Mouse (Mus musculus) hindbrain, embryonic 10.5 days (tissue): ENCODE data around the gene Faf2. TPM values are rescaled to one million over a fixed set of nuclear protein-coding genes. Genes with fewer than 3 reads are reported as not detected.
"Not testable (repeated sequence)": the region's sequence is repeated elsewhere in the genome, so short reads cannot be mapped to it uniquely, and the experiment has no call there.

ENCODE experiments used
- DNase-seq: peaks from one replicate; pipeline ENCODE4 v3.0.0-alpha.2; 2017; ENCODE audit warnings: low spot score
- H3K27ac ChIP-seq: fragments of 300-500 bp; sonication (generic); 2 replicates; pipeline ENCODE4 v1.5.1; 2016; ENCODE audit warnings: mild to moderate bottlenecking, moderate library complexity
- H3K27me3 ChIP-seq: fragments of 300-500 bp; sonication (generic); 2 replicates; pipeline ENCODE4 v1.6.1; 2016; ENCODE audit warnings: mild to moderate bottlenecking; ENCODE audit not compliant: poor library complexity, insufficient read depth, severe bottlenecking
- H3K36me3 ChIP-seq: fragments of 300-500 bp; sonication (generic); 2 replicates; pipeline ENCODE4 v1.6.1; 2016; ENCODE audit warnings: mild to moderate bottlenecking, moderate library complexity
- H3K4me1 ChIP-seq: fragments of 300-500 bp; sonication (generic); replicated peaks from 2 replicates; pipeline ENCODE4 v1.6.1; 2016; ENCODE audit warnings: mild to moderate bottlenecking
- H3K4me3 ChIP-seq: fragments of 300-500 bp; sonication (generic); 2 replicates; pipeline ENCODE4 v1.5.1; 2016; ENCODE audit warnings: mild to moderate bottlenecking, moderate library complexity
- H3K9me3 ChIP-seq: fragments of 300-500 bp; sonication (generic); 2 replicates; pipeline ENCODE4 v1.6.1; 2016; ENCODE audit warnings: mild to moderate bottlenecking, moderate library complexity
- WGBS: fragments of 180-500 bp; shearing (Covaris S2); methylation state at CpG from one replicate; pipeline ENCODE4 v1.1.7; 2016; 5-methylcytosine and 5-hydroxymethylcytosine counted together
- polyA plus RNA-seq: library from polyadenylated mRNA; unstranded; fragments of >200 nt; fragmentation: Nextera tagmentation; extraction: Ambion mirVana; gene quantifications from 2 replicates; pipeline ENCODE4 v1.2.1, GENCODE M21; 2016

Gene Faf2
- polyA plus RNA-seq, 1 experiment from 2014 or later: 86.3 TPM

DNA sequence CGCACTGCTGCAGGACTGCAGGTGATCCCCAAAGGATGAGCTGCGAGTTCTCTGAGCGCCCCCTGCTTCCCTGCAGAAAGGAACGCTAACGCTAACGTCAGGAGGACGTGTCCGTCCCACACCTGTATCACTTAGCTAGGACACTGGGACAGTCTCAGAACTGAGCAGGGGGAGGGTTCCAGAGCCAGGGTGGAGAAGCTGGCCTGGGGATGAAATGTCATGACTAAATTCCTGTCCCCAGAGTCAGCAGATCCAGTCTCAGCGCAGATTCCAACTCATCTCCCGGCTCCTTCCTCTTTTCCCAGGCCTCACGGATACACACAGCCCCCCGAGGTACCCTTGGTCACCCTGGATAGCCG, 11.0 kb upstream of the Faf2 start:
- H3K27ac ChIP-seq: peak overlapping the region; percentile 87
- peaks cover 29% of the 10 kb centered on the region for H3K4me1 ChIP-seq
- no peaks in the 10 kb centered on the region for H3K36me3 ChIP-seq
- no peak for DNase-seq
- H3K9me3 ChIP-seq: no peaks in the 10 kb centered on the region
- peaks cover 41% of the 10 kb centered on the region for H3K27me3 ChIP-seq
- peak overlapping the region; percentile 76 for H3K4me3 ChIP-seq
- WGBS: 7% methylated on average over 13 of the region's 13 CpGs

DNA sequence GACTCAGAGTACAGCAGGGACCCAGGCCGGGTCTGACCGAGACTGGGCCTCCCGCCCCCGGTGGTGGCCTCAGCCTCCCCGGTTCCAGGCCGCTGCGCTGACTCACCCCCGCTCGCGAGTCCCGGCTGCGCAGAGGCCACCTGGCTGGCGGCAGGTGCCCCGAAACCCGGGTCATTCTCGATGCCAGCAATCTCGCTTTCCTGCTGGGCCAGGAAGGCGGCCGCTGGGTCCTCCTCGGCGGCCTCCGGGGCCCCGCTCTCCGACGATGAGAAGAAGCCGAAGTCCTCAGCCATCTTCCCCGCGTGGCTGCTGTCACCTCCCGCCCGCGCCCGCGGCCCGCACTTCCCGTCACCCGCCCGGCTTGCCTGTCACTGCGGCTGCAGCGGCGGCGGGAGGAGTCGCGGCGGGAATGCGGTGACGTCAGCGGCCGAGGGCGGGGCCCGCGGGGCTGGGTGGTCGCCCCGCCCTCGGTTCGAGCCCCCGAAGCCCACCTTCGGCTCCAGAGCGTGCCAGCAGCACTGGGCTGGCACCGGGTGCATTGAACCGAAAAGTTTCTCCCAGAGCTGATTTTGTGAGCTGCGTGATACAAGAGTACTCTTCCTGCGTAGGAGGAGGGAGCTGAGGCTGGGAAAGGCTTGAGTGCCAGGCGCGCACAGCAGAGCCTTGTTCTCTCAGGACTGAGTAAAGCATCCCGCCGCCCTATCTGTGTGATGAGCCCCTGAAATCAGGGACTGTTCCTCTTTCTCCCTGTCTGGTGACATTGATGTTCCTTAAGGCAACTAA, 10.4 kb upstream of the Faf2 start, which contains the start of gene Cltb:
Cltb (minus strand) TSS at position 373 of the 783 bp plus-strand sequence.
- Histone ChIP-seq H3K4me3 (peak within 1 kb of the TSS; percentile 76), H3K27me3 (peaks cover 38% of the 10 kb centered on the region), H3K9me3 (no peaks in the 10 kb centered on the region), H3K36me3 (no peaks in the 10 kb centered on the region), H3K27ac (peak within 1 kb of the TSS; percentile 87), H3K4me1 (peaks cover 29% of the 10 kb centered on the region)
- WGBS: under 1% methylated on average over 66 of the region's 66 CpGs
- DNase-seq: peak; percentile 85

DNA sequence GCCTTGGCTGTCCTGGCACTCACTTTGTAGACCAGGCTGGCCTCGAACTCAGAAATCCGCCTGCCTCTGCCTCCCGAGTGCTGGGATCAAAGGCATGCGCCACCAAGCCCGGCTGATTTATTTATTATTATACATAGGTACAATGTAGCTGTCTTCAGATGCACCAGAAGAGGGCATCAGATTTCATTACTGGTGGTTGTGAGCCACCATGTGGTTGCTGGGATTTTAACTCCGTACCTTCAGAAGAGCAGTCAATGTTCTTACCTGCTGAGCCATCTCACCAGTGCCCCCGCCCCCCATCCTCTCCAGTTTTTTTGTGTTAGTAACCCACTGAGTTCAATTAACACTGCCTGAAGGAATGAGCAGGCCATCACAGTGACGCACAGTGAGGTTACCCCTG, 8.4 kb upstream of the Faf2 start:
- Histone ChIP-seq H3K27me3 (peaks cover 31% of the 10 kb centered on the region), H3K4me1 (peaks cover 29% of the 10 kb centered on the region)
- not testable (repeated sequence) for H3K36me3 ChIP-seq, DNase-seq, H3K4me3 ChIP-seq, H3K27ac ChIP-seq, H3K9me3 ChIP-seq
- 89% methylated on average over 8 of the region's 8 CpGs for WGBS

DNA sequence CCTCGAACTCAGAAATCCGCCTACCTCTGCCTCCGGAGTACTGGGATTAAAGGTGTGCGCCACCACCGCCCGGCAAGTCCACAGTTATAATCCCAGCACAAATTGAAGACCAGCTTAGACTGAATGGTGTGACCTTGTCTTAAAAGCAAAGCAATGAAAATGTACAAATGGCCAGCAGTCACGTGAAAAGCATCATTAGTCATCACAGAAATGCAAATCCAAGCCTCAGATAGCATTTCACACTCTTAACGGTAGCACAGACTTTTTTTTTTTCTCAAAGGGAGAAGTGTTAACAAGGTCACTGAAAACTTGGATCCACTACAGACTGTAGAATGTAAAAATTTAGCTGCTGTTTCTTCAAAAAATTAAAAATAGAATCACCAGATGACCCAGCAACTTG, 5.3 kb upstream of the Faf2 start:
- Histone ChIP-seq H3K4me3 (no peak overlapping the region), H3K9me3 (no peaks in the 10 kb centered on the region), H3K27me3 (peaks cover 1% of the 10 kb centered on the region; the same call in 1 of the 2 replicates), H3K36me3 (no peaks in the 10 kb centered on the region), H3K4me1 (peaks cover 5% of the 10 kb centered on the region), H3K27ac (no peak overlapping the region)
- no peak for DNase-seq
- 86% methylated on average over 8 of the region's 8 CpGs for WGBS

DNA sequence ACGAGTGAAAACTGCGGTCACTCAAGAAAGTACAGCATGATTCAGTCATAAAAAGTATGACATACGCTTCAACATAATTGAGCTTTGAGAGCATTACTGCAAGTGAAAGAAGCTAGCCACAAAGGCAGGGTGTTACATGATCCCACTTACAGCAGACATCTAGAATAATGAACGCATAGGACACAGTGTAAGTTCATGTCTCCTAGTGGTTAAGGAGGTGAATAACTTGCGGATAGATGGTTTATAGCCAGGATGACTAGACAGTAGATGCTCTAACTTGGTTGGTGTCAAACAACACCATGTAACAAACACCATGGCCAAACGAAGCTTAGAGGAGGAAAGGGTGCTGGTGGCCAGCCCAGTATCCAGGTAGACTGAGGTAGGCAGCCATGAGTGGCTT, 4.6 kb upstream of the Faf2 start:
- 71% methylated on average over 6 of the region's 6 CpGs for WGBS
- Histone ChIP-seq H3K36me3 (no peaks in the 10 kb centered on the region), H3K27ac (no peak overlapping the region), H3K9me3 (no peaks in the 10 kb centered on the region), H3K4me3 (no peak overlapping the region), H3K4me1 (no peaks in the 10 kb centered on the region), H3K27me3 (no peaks in the 10 kb centered on the region)
- no peak for DNase-seq

DNA sequence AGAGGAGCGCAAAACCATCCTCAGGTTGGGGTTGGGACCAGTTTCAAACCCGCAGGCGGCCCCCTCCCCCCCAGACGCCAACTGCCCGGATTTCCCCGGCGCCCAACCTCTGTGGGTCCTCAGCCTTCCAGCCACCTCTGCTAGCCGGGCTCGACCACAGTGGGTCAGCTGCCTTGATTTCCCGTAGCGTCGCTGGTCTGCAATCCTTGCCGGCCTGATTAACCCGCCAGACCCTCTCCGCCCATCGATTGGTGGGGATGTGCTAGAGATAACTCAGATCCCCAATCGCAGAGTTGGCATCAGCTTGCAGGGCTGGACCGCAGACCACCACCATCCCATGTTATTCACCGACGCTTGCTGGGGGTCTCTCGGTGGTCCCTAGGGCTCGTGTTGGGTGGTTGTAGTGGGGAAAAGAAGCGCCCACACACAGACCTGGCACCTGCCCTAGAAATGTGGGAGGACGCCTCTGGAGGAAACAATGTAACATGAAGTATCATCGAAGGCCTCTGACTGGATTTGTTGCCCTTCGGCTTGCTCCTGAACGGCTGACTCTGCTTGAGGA, 457 bp downstream of the Faf2 start:
- H3K4me3 ChIP-seq: peak overlapping the region; percentile 84
- H3K36me3 ChIP-seq: peaks cover 24% of the 10 kb centered on the region
- H3K27ac ChIP-seq: peak overlapping the region; percentile 98
- no peaks in the 10 kb centered on the region for H3K9me3 ChIP-seq
- peaks cover 23% of the 10 kb centered on the region for H3K4me1 ChIP-seq
- no peaks in the 10 kb centered on the region for H3K27me3 ChIP-seq
- no peak for DNase-seq
- WGBS: 3% methylated on average over 27 of the region's 27 CpGs

DNA sequence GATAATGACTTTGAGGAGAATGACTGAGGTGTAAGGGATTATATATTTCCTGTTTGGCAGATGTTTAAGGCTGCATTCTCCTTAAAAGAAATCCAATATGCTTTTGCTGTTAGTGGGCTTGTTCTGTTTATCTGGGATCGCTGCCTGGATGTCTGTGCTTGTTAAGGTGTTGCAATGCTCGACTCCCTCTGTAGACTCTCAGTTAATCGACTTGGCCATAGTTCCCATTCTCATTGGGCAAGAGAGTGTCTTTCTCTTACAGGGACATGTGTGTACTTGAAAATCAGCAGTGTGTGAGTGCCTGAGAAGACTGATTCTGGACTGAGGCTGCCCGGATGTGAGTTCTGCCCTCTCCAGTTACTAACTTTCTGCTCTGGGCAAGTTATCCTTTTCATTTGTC, 7.5 kb downstream of the Faf2 start:
- Histone ChIP-seq H3K27me3 (no peaks in the 10 kb centered on the region), H3K27ac (no peak overlapping the region), H3K4me1 (peaks cover 3% of the 10 kb centered on the region; the same call in 1 of the 2 replicates), H3K9me3 (no peaks in the 10 kb centered on the region), H3K36me3 (peaks cover 61% of the 10 kb centered on the region), H3K4me3 (no peak overlapping the region)
- WGBS: 91% methylated on average over 4 of the region's 4 CpGs
- DNase-seq: no peak

DNA sequence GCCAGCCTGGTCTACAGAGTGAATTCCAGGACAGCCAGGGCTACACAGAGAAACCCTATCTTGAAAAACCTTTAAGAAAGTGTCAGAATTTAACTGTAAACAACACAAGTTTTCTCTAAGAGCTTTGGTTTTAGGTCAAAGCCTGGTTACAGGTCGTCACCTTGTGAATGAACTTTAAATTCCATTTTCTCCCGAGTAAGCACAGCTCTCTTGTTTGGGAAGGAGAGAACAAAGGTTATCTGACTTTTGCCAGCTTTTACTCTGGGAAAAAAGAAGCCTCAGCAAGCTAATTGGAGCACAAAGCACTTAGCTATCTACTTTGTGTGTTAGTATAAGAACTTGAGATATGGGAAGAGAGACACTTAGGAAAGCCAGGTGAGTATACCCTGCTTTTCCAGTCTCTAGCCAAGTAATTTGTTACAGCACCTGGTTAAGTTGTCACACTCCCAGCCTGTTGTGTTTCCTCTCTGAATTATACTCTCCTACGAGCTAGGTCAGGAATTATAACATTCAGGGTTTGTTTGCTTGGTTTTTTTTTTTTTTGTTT, 11.2 kb downstream of the Faf2 start:
- Histone ChIP-seq H3K9me3 (no peaks in the 10 kb centered on the region), H3K4me1 (no peaks in the 10 kb centered on the region), H3K27me3 (no peaks in the 10 kb centered on the region), H3K36me3 (peaks cover 67% of the 10 kb centered on the region), H3K27ac (no peak overlapping the region), H3K4me3 (no peak overlapping the region)
- DNase-seq: no peak
- 83% methylated on average over 3 of the region's 3 CpGs for WGBS

DNA sequence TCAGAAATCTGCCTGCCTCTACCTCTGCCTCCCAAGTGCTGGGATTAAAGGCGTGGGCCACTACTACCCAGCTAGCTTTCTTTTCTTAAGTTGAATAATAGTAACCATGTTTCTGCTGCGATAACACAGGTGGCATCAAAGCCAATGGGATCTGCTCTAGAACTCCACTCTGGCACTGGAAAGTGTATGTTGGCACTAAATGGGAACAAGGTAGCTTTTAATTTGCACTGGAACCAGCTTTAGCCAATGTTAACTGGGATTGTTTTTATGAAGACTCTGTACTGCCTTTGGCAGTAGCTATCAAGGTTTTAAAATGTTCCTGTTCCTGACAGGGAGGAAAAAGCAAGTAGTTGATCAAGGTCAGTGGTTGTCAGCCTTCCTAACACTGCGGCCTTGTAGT, 13.4 kb downstream of the Faf2 start:
- H3K36me3 ChIP-seq: peaks cover 80% of the 10 kb centered on the region
- 99% methylated on average over 3 of the region's 3 CpGs for WGBS
- no peak overlapping the region for H3K4me3 ChIP-seq
- no peak for DNase-seq
- no peak overlapping the region for H3K27ac ChIP-seq
- no peaks in the 10 kb centered on the region for H3K27me3 ChIP-seq
- H3K9me3 ChIP-seq: no peaks in the 10 kb centered on the region
- no peaks in the 10 kb centered on the region for H3K4me1 ChIP-seq

DNA sequence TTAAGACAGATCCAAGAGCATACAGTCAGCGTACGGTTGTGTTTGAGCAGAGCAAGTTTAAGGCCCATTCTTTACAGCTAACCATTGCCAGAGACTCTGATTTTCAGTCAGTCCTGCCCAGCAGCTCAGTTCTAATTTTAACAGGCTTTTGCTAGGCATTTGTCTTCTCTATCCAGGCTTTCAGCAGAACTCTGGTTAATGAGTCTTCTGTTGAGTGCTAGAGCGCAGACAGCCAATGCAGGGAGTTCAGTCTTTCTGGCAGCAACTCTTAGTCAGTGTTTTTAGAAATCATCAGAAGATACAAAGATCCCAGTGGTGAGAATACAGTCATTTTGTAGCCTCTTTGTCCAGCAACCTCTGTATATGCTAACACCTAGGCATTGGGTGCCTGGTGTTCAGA, 28.9 kb downstream of the Faf2 start:
- H3K4me1 ChIP-seq: no peaks in the 10 kb centered on the region
- H3K27me3 ChIP-seq: no peaks in the 10 kb centered on the region
- no peak overlapping the region for H3K27ac ChIP-seq
- 95% methylated on average over 3 of the region's 3 CpGs for WGBS
- no peaks in the 10 kb centered on the region for H3K9me3 ChIP-seq
- DNase-seq: no peak
- peaks cover 100% of the 10 kb centered on the region for H3K36me3 ChIP-seq
- H3K4me3 ChIP-seq: no peak overlapping the region

DNA sequence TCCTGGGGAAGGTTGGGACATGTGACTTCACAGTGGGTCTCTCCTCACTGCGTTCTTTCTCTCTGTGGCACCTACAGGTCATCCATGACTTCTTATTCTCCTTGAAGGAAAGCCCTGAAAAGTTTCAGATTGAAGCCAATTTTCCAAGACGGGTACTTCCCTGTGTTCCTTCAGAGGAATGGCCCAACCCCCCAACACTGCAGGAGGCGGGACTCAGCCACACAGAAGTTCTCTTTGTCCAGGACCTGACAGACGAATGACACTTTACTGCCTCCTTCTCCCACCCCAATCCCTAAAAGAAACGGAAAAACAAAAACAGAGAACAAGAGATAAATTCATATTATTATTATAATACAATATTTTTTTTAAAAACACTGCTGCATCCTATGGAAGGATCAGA, 39.3 kb downstream of the Faf2 start:
- no peaks in the 10 kb centered on the region for H3K4me1 ChIP-seq
- H3K36me3 ChIP-seq: peaks cover 96% of the 10 kb centered on the region
- H3K9me3 ChIP-seq: no peaks in the 10 kb centered on the region
- no peaks in the 10 kb centered on the region for H3K27me3 ChIP-seq
- no peak overlapping the region for H3K4me3 ChIP-seq
- no peak overlapping the region for H3K27ac ChIP-seq
- no peak for DNase-seq
- WGBS: 60% methylated on average over 5 of the region's 5 CpGs

DNA sequence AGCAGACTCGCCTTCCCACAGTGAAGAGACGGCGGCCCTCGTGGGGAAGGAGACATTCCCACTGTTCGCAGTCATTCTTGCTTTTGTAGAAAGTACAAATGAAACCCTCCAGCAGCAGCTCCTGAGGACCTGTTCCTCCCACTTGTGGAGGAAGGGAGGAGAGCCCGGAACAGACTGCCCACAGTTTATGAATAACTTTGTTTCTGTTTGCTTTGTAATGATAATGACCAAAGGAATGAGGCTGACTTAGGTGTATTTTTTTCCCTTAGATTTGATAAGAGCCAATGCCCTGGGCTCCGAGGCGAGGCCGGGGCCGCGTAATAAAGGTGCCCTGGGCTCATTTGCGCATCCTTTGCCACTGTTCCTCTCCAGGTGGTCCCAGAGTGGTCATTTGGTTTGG, 39.8 kb downstream of the Faf2 start:
- DNase-seq: no peak
- Histone ChIP-seq H3K9me3 (no peaks in the 10 kb centered on the region), H3K36me3 (peaks cover 96% of the 10 kb centered on the region), H3K4me1 (no peaks in the 10 kb centered on the region), H3K27me3 (no peaks in the 10 kb centered on the region), H3K4me3 (no peak overlapping the region), H3K27ac (no peak overlapping the region)
- 87% methylated on average over 12 of the region's 12 CpGs for WGBS

DNA sequence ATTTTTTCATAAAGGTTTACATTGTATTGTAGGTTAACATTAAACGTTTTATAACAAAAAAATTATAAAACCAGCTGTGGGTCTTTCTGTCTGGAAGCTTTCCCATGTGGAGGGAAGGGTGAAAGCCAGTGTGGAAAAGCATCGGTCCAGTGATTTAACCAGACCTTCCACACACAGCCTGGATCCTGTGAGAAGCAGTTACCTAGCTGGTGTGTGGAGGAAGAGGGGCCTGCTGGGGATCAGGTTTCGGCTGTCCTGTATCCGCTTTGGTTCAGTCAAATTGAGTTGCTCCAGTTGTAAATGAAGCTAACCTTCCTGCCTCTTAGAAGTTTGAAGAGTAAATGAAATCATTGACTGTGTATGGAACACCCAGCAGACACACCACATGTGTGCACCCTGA, 42.4 kb downstream of the Faf2 start:
- DNase-seq: no peak
- Histone ChIP-seq H3K27me3 (no peaks in the 10 kb centered on the region), H3K27ac (no peak overlapping the region), H3K4me3 (no peak overlapping the region), H3K4me1 (no peaks in the 10 kb centered on the region), H3K9me3 (0 out of 2 replicates have a peak, but pooled peaks cover under 1% of the 10 kb centered on the region), H3K36me3 (peaks cover 89% of the 10 kb centered on the region)
- 80% methylated on average over 4 of the region's 4 CpGs for WGBS
